Mouse (Mus musculus) kidney, embryonic 14.5 days (tissue): ENCODE data around the gene Gm8362. TPM values are rescaled to one million over a fixed set of nuclear protein-coding genes. Genes with fewer than 3 reads are reported as not detected.
"Not testable (repeated sequence)": the region's sequence is repeated elsewhere in the genome, so short reads cannot be mapped to it uniquely, and the experiment has no call there.

Experiments used
- ATAC-seq: fragments of 200-750 bp; cut with Nextera tagmentation; 2 replicates; pipeline ENCODE4 v1.8.0; 2017; ENCODE audit warnings: moderate number of reproducible peaks, mild to moderate bottlenecking, moderate TSS enrichment, moderate library complexity; ENCODE audit not compliant: low FRiP score, low TSS enrichment
- H3K27ac ChIP-seq: fragments of 300-500 bp; sonication (generic); 2 replicates; pipeline ENCODE4 v1.5.1; 2014; ENCODE audit warnings: low read depth, mild to moderate bottlenecking, low read length, moderate library complexity, mixed read lengths
- H3K27me3 ChIP-seq: fragments of 300-500 bp; sonication (generic); 2 replicates; pipeline ENCODE4 v1.6.1; 2014; ENCODE audit warnings: mild to moderate bottlenecking, low read length; ENCODE audit not compliant: control insufficient read depth, insufficient read depth
- H3K36me3 ChIP-seq: fragments of 300-500 bp; sonication (generic); 2 replicates; pipeline ENCODE4 v1.6.1; 2014; ENCODE audit warnings: low read length, mixed read lengths; ENCODE audit not compliant: control insufficient read depth, insufficient read depth
- H3K4me1 ChIP-seq: fragments of 300-500 bp; sonication (generic); 2 replicates; pipeline ENCODE4 v1.6.1; 2014; ENCODE audit warnings: low read length, mixed read lengths; ENCODE audit not compliant: control insufficient read depth, insufficient read depth
- H3K4me2 ChIP-seq: fragments of 300-500 bp; sonication (generic); replicated peaks from 2 replicates; pipeline ENCODE4 v1.6.1; 2014; ENCODE audit warnings: low read depth, mild to moderate bottlenecking, low read length
- H3K4me3 ChIP-seq: fragments of 300-500 bp; sonication (generic); 2 replicates; pipeline ENCODE4 v1.5.1; 2014; ENCODE audit warnings: mild to moderate bottlenecking, low read length
- H3K9ac ChIP-seq: fragments of 300-500 bp; sonication (generic); 2 replicates; pipeline ENCODE4 v1.6.1; 2014; ENCODE audit warnings: low read depth, mild to moderate bottlenecking, low read length, moderate library complexity
- H3K9me3 ChIP-seq: fragments of 300-500 bp; sonication (generic); 2 replicates; pipeline ENCODE4 v1.6.1; 2016; ENCODE audit warnings: low read length; ENCODE audit not compliant: control insufficient read depth
- WGBS: fragments of 180-500 bp; shearing (Covaris S2); extraction: QIAGEN DNeasy Blood & Tissue Kit; methylation state at CpG from one replicate; pipeline ENCODE4 v1.1.7; 2014; 5-methylcytosine and 5-hydroxymethylcytosine counted together
- polyA plus RNA-seq: library from polyadenylated mRNA; unstranded; fragments of >200 nt; fragmentation: Nextera tagmentation; extraction: Ambion mirVana; gene quantifications from 2 replicates; pipeline ENCODE4 v1.2.1, GENCODE M21; 2014

The Gm8362 gene
- polyA plus RNA-seq, result not detected in 2 replicates

- not testable (repeated sequence) for H3K27ac ChIP-seq, H3K9ac ChIP-seq, ATAC-seq, H3K9me3 ChIP-seq, H3K4me1 ChIP-seq, H3K4me2 ChIP-seq, H3K27me3 ChIP-seq, H3K36me3 ChIP-seq, H3K4me3 ChIP-seq
- no CpG with 5 or more reads among the region's 1 CpGs for WGBS
Measured at GRCm38 (mm10) chr14:6774311-6774710, at the start of gene Gm8362. Gene Gm8362, minus strand, starts transcription at chr14:6774411.

GRCm38 (mm10) chr14:6823297-6823696 is 49.1 kb upstream of the Gm8362 start:
- WGBS, result 92% methylated on average over 3 of the region's 3 CpGs
- H3K27ac ChIP-seq, H3K4me3 ChIP-seq, H3K4me2 ChIP-seq, H3K9ac ChIP-seq, H3K36me3 ChIP-seq, H3K9me3 ChIP-seq, ATAC-seq, H3K27me3 ChIP-seq, H3K4me1 ChIP-seq: not testable (repeated sequence)

- not testable (repeated sequence) for H3K4me1 ChIP-seq, H3K4me2 ChIP-seq, H3K9me3 ChIP-seq, H3K4me3 ChIP-seq, H3K36me3 ChIP-seq, H3K27me3 ChIP-seq, ATAC-seq, H3K9ac ChIP-seq, H3K27ac ChIP-seq
- WGBS, result 2% methylated on average over 4 of the region's 13 CpGs
Measured at GRCm38 (mm10) chr14:6757231-6757536, 17.0 kb downstream of the Gm8362 start.

GRCm38 (mm10) chr14:6756384-6757230 is 17.6 kb downstream of the Gm8362 start:
- H3K9me3 ChIP-seq, H3K36me3 ChIP-seq, H3K4me1 ChIP-seq, H3K27ac ChIP-seq, H3K27me3 ChIP-seq, ATAC-seq: not testable (repeated sequence)
- Histone ChIP-seq H3K9ac (0 out of 2 replicates have a peak overlapping the region, but pooled peaks have one; percentile 28), H3K4me2 (peak overlapping the region; percentile 33), H3K4me3 (peak overlapping the region; percentile 32)
- under 1% methylated on average over 20 of the region's 67 CpGs for WGBS

GRCm38 (mm10) chr14:6742232-6742631 is 32.0 kb downstream of the Gm8362 start, which contains the start of gene Gm3636:
Gene Gm3636, minus strand, starts transcription at chr14:6742332.
- H3K9ac ChIP-seq, H3K4me1 ChIP-seq, H3K9me3 ChIP-seq, H3K4me3 ChIP-seq, H3K27me3 ChIP-seq, ATAC-seq, H3K27ac ChIP-seq, H3K4me2 ChIP-seq, H3K36me3 ChIP-seq: not testable (repeated sequence)
- no CpG with 5 or more reads among the region's 2 CpGs for WGBS

- H3K9me3 ChIP-seq, H3K4me1 ChIP-seq, H3K4me2 ChIP-seq, H3K4me3 ChIP-seq, H3K27ac ChIP-seq, H3K9ac ChIP-seq, ATAC-seq, H3K36me3 ChIP-seq, H3K27me3 ChIP-seq: not testable (repeated sequence)
- no CpG with 5 or more reads among the region's 2 CpGs for WGBS
Measured at GRCm38 (mm10) chr14:6720151-6720550, 54.1 kb downstream of the Gm8362 start, which contains the start of gene Gm8050. Gene Gm8050, minus strand, starts transcription at chr14:6720251.

Other genes with a start within 250 kb of the Gm8362 start
- gene Gm8356, start 237.1 kb downstream of the Gm8362 start, polyA plus RNA-seq, result not detected in 2 replicates
- gene Gm3629, start 183.8 kb downstream of the Gm8362 start, polyA plus RNA-seq, result not detected in 2 replicates
- not detected in 2 replicates for gene Gm3460, start 152.0 kb downstream of the Gm8362 start, polyA plus RNA-seq
- gene Gm10251, start 90.2 kb downstream of the Gm8362 start, polyA plus RNA-seq, result not detected in 2 replicates
- gene Gm8050, start 54.2 kb downstream of the Gm8362 start, polyA plus RNA-seq, result not detected in 2 replicates
- gene Gm3636, start 32.1 kb downstream of the Gm8362 start, polyA plus RNA-seq, result 4.3 and 5.6 TPM in 2 replicates
- not detected in 2 replicates for gene Gm3642, start 65.9 kb upstream of the Gm8362 start, polyA plus RNA-seq
- gene Gm3667, start 115.6 kb upstream of the Gm8362 start, polyA plus RNA-seq, result 0.43 and 0.84 TPM in 2 replicates
- not detected in 2 replicates for gene Gm6356, start 199.4 kb upstream of the Gm8362 start, polyA plus RNA-seq